Mouse (Mus musculus) cortical plate, adult 2 months (tissue): ENCODE measurements around the gene Cul1.

Experiments
- CTCF ChIP-seq: fragments of 200-500 bp; IDR thresholded peaks from 2 replicates; pipeline ENCODE4 v1.5.1; 2011; ENCODE audit warnings: mild to moderate bottlenecking, control low read depth, low read length; ENCODE audit not compliant: insufficient read depth; ENCODE audit errors: extremely low read depth
- POLR2A ChIP-seq: fragments of 200-500 bp; IDR thresholded peaks from 2 replicates; pipeline ENCODE4 v1.6.1; 2011; ENCODE audit warnings: mild to moderate bottlenecking, low read length, control low read depth; ENCODE audit not compliant: insufficient read depth; ENCODE audit errors: extremely low read depth

DNA sequence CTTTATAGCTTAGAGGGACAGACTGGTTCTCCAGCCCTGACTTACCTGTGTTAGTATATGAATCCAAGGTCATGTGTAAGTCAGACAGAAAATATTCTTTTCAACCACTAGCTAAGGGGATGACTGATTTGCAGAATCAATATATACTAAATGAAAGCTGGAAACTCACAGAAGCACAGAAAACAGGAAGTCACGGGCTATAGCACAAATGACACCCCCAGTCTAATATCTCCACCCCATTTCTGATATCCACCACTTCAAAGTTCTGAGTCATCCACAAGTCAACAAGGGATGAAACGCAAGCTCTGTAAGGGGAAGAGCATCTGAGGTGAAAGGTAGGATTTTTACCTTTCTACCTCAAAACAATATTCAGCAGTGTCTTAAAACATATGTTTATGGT lies 107.6 kb downstream of the Cul1 start:
- no peak for TF ChIP-seq CTCF
- no peak for TF ChIP-seq POLR2A
